Mouse (Mus musculus) bone marrow, adult 2 months (tissue): ENCODE data around the gene Rpgrip1l. TPM values are rescaled to one million over a fixed set of nuclear protein-coding genes. Genes with fewer than 3 reads are reported as not detected.
A peak's percentile ranks its signal among the peaks of the same experiment; 100 is the strongest.

Experiments
- H3K27ac ChIP-seq: fragments of 200-500 bp; 2 replicates; pipeline ENCODE4 v1.5.1; 2012; ENCODE audit warnings: low read depth, mild to moderate bottlenecking, control low read depth, inconsistent platforms, low read length; ENCODE audit not compliant: control insufficient read depth, poor library complexity, insufficient read depth
- H3K4me1 ChIP-seq: fragments of 200-500 bp; 2 replicates; pipeline ENCODE4 v1.6.1; 2011; ENCODE audit warnings: low read length; ENCODE audit not compliant: control insufficient read depth, insufficient read depth
- H3K4me3 ChIP-seq: fragments of 200-500 bp; replicated peaks from 2 replicates; pipeline ENCODE3; 2011; ENCODE audit warnings: mild to moderate bottlenecking, low read depth, low read length, control low read depth; ENCODE audit not compliant: control insufficient read depth
- CTCF ChIP-seq: fragments of 200-500 bp; IDR thresholded peaks from 2 replicates; pipeline ENCODE4 v1.5.1; 2011; ENCODE audit warnings: low read length, control low read depth; ENCODE audit not compliant: control insufficient read depth, insufficient read depth
- POLR2A ChIP-seq: fragments of 200-500 bp; IDR thresholded peaks from 2 replicates; pipeline ENCODE4 v1.6.1; 2011; ENCODE audit warnings: low read depth, mild to moderate bottlenecking, control low read depth, low read length, borderline replicate concordance; ENCODE audit not compliant: control insufficient read depth
- WGBS: fragments of 180-500 bp; shearing (Covaris S2); methylation state at CpG from one replicate; pipeline ENCODE4 v1.1.7; 2018; 5-methylcytosine and 5-hydroxymethylcytosine counted together
- polyA plus RNA-seq: library from polyadenylated mRNA; stranded (reverse); fragments of >200 nt; gene quantifications from 2 replicates; pipeline ENCODE4 v1.2.4, GENCODE M21; 2011; ENCODE audit warnings: low replicate concordance; ENCODE audit not compliant: missing spikeins, insufficient read depth, insufficient read length

Rpgrip1l gene
- polyA plus RNA-seq, 1 experiment: 1.1 TPM

DNA sequence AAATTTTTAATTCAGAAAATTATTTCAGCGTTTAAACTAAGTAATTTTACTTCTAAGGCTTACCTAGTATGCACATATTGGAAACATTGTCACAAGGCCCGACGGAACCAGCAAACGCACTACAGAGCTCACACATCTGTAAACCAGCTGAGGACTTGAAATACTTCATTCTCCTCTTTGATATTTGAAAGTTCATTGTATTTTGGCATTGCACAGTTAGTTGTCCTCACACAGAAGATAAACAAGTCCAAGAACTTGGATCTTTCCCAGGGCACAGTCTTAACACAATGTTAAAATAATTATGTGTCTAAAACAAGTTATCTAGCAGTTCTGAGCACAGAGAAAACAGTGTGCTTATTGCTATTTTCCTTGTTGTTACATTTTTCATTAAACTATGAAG lies 22.5 kb downstream of the Rpgrip1l start:
- no peaks in the 10 kb centered on the region for H3K4me1 ChIP-seq
- H3K4me3 ChIP-seq: no peak overlapping the region
- no peak overlapping the region for H3K27ac ChIP-seq
- no peak for TF ChIP-seq POLR2A
- WGBS: 93% methylated on average over 4 of the region's 4 CpGs

DNA sequence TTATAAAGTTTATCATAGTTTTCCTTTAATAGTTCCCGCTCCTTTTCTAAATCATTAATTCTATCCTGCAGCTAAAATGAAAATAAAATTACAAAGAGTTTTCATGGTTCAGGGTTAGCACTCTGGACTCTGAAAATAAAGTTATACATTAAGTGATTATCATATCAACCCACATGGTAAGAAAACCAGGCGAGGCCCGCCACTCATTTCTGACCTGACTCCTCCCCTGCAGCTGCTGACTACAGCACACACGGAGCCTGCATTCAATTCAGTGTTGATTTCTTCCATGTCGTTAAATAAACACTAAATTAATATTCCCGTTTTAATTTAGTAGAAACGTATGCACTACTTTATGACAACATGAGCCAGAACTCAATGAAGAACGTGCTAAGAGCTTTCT lies 26.8 kb downstream of the Rpgrip1l start:
- 71% methylated on average over 8 of the region's 8 CpGs for WGBS
- TF ChIP-seq CTCF (no peak), POLR2A (no peak)
- H3K4me3 ChIP-seq: no peak overlapping the region
- H3K27ac ChIP-seq: no peak overlapping the region
- H3K4me1 ChIP-seq: no peaks in the 10 kb centered on the region

DNA sequence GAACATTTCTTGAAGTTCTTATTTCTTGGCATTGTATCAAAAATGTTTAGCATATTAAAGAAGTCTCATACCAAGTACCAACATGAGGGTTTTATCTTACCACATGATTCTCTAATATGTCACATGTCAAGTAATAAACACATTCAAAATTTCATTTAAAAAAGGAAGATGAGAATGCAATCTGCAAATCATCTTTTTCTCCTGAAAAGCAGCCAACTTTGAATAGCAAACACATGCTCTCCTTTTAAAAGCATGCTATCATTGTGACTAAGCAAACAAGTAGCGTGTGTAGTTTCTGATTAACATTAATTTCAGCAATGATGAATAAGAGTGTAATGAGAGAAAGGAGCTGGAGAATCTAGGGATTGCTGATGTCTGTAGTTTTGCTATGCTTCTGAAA lies 29.2 kb downstream of the Rpgrip1l start:
- Histone ChIP-seq H3K4me1 (no peaks in the 10 kb centered on the region), H3K4me3 (no peak overlapping the region), H3K27ac (no peak overlapping the region)
- WGBS: 63% methylated on average over 1 of the region's 1 CpGs
- TF ChIP-seq CTCF: no peak
- TF ChIP-seq POLR2A: no peak

DNA sequence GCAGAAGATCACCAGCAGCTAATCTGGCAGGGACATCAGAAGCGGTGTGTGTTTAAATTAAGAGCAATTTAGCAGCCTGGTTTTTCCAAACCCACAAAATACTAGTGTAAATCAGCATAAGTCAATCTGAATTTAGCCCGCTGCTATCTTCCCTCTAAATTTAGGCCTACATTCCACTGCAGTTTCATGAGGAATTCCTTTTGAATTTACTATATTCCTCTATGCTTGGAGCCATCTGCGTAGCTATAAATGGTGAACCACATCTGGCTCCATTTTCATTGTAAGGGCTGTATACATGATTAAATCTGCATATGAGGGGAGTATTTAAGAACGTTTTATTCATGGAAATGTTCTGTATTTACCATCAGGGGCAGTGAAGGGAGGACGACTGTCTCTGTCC lies 30.4 kb downstream of the Rpgrip1l start:
- Histone ChIP-seq H3K27ac (no peak overlapping the region), H3K4me1 (no peaks in the 10 kb centered on the region), H3K4me3 (no peak overlapping the region)
- TF ChIP-seq POLR2A (no peak), CTCF (no peak)
- 80% methylated on average over 5 of the region's 5 CpGs for WGBS

DNA sequence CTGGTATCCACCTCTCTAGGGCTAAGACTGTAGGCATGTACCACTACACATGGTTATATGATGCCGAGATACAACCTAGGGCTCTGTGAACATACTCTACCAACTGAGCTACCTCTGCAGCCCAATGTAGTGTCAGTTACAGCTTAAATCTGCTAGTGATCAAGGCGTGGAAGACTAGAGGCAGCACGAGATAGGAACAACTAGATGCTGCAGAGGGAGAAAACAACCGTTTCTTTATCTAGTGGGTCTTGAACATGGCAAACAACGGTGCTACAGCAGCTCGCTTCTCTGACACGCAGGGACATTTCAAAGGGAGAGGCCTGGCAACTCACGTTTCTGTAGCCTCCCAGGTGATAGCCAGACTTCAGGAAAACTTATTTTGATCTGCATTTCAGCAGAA lies 31.5 kb downstream of the Rpgrip1l start:
- Histone ChIP-seq H3K4me3 (no peak overlapping the region), H3K4me1 (no peaks in the 10 kb centered on the region), H3K27ac (no peak overlapping the region)
- WGBS: 70% methylated on average over 8 of the region's 8 CpGs
- no peak for TF ChIP-seq CTCF
- no peak for TF ChIP-seq POLR2A

DNA sequence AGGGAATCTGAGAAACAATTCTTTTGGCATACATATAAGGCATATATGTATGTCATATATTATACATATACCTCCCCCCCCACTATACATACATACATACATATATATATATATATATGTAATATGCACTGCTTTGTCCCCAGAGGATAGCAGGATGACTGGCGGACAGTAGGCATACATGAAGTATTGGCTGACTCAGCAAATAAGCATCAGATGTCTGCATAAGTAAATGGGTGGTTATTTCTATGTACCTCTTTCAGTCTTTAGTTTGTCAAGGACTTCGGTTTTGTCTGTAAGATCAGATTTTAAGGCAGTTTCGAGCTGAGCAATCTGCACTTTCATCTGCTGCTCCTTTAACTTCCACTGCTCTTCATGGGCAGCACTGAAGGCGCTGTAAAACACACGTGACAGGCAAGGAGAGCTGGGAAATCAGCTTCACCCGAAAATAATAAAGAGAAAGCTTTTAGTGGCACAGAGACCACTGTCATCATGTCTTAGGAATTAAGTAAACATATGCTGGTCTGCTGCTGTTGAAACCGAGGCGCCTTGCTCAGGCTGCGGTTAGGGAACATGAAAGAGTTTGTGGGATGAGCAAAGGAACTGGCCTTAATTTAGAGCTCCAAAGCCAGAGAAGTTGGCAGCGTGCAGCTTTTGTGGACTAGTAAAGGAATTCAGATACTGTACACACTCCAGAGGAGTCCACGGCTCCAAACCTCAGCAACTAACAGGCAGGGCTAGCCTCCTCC lies 32.4 kb downstream of the Rpgrip1l start:
- Histone ChIP-seq H3K4me1 (no peaks in the 10 kb centered on the region), H3K27ac (no peak overlapping the region), H3K4me3 (no peak overlapping the region)
- WGBS: 84% methylated on average over 11 of the region's 11 CpGs
- TF ChIP-seq CTCF: no peak
- TF ChIP-seq POLR2A: no peak

DNA sequence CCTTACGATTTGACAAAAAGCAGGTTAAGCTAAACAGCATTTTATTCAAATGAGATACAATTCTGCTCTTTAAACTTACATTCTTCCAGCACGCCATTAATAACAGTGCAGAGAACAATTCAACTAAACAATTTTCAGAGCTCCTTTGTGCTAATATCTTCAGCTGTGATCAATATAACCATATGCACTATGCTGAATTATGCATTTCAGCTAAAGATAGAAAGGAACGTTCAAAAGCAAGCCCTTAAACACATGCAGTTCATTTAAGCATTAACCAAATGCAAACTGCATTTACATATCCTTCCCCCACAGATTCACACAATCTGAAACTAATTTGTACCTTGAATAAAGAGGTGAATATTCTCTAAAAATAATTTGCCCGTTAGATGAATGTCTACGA lies 35.0 kb downstream of the Rpgrip1l start:
- Histone ChIP-seq H3K4me3 (no peak overlapping the region), H3K4me1 (no peaks in the 10 kb centered on the region), H3K27ac (no peak overlapping the region)
- TF ChIP-seq POLR2A: no peak
- TF ChIP-seq CTCF: no peak
- 88% methylated on average over 5 of the region's 5 CpGs for WGBS

DNA sequence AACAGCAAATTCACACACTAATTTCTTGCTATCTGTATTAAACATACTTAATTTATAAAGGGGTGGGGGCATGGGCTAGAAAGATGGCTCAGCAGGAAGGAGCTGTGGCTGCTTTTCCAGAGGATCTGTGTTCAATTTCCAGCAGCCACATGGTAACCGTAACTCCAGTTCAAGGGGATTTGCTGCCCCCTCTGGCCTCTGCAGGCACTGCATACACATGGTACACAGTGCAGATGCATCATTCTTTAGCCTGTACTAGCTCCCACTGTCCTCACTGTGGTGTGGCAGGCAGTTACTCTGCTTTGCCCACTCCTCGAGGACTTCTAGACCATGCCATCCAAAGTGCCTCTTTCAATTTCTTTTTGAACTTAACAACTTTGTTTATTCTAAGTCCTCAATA lies 36.7 kb downstream of the Rpgrip1l start:
- H3K4me3 ChIP-seq: no peak overlapping the region
- no peak overlapping the region for H3K27ac ChIP-seq
- no peaks in the 10 kb centered on the region for H3K4me1 ChIP-seq
- 94% methylated on average over 2 of the region's 2 CpGs for WGBS
- TF ChIP-seq POLR2A: no peak
- peak; percentile 52 for TF ChIP-seq CTCF

DNA sequence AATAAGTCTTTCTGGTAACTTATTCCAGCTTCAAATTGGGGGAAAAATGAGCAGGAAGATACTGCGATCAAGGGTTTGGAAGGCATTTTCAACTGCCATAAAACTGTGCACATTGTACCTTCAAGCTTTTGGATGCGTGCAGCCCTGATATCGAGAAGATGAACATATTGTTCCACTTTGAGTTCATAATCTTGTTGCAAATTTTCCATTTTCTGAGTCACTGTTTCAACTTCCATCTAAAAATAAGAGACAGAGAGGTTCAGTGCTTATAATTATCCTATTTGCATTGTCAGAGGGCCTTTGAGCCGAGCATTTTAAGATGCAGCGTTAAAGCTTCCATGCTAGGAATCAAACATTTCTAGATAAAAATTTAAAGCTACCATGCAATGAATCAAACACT lies 39.6 kb downstream of the Rpgrip1l start:
- Histone ChIP-seq H3K4me3 (no peak overlapping the region), H3K27ac (no peak overlapping the region), H3K4me1 (no peaks in the 10 kb centered on the region)
- 90% methylated on average over 5 of the region's 5 CpGs for WGBS
- TF ChIP-seq POLR2A (no peak), CTCF (no peak)
